Mouse (Mus musculus) lung, embryonic 15.5 days (tissue): ENCODE results near the gene Nfxl1. TPM values are rescaled to one million over a fixed set of nuclear protein-coding genes. Genes with fewer than 3 reads are reported as not detected.

Experiments used
- ATAC-seq: fragments of 200-750 bp; cut with Nextera tagmentation; 2 replicates; pipeline ENCODE4 v1.8.0; 2017; ENCODE audit warnings: moderate number of reproducible peaks, borderline replicate concordance; ENCODE audit not compliant: low FRiP score, low TSS enrichment; ENCODE audit errors: extremely low read depth
- H3K27ac ChIP-seq: fragments of 300-500 bp; sonication (generic); 2 replicates; pipeline ENCODE4 v1.5.1; 2015; ENCODE audit warnings: moderate library complexity, mild to moderate bottlenecking, inconsistent platforms
- H3K27me3 ChIP-seq: fragments of 300-500 bp; sonication (generic); 2 replicates; pipeline ENCODE4 v1.6.1; 2015; ENCODE audit warnings: inconsistent platforms
- H3K36me3 ChIP-seq: fragments of 300-500 bp; sonication (generic); 2 replicates; pipeline ENCODE4 v1.6.1; 2015; ENCODE audit warnings: inconsistent platforms
- H3K4me1 ChIP-seq: fragments of 300-500 bp; sonication (generic); 2 replicates; pipeline ENCODE4 v1.6.1; 2015; ENCODE audit warnings: inconsistent platforms
- H3K4me2 ChIP-seq: fragments of 300-500 bp; sonication (generic); 2 replicates; pipeline ENCODE4 v1.6.1; 2015; ENCODE audit warnings: inconsistent platforms, mild to moderate bottlenecking, moderate library complexity
- H3K4me3 ChIP-seq: fragments of 300-500 bp; sonication (generic); 2 replicates; pipeline ENCODE4 v1.5.1; 2015; ENCODE audit warnings: mild to moderate bottlenecking, inconsistent platforms
- H3K9ac ChIP-seq: fragments of 300-500 bp; sonication (generic); 2 replicates; pipeline ENCODE4 v1.6.1; 2015; ENCODE audit warnings: inconsistent platforms
- H3K9me3 ChIP-seq: fragments of 300-500 bp; sonication (generic); 2 replicates; pipeline ENCODE4 v1.6.1; 2016; ENCODE audit warnings: inconsistent platforms
- WGBS: fragments of 180-500 bp; shearing (Covaris S2); methylation state at CpG from one replicate; pipeline ENCODE4 v1.1.7; 2015; 5-methylcytosine and 5-hydroxymethylcytosine counted together
- polyA plus RNA-seq: library from polyadenylated mRNA; unstranded; fragments of >200 nt; fragmentation: Nextera tagmentation; extraction: Ambion mirVana; gene quantifications from 2 replicates; pipeline ENCODE4 v1.2.1, GENCODE M21; 2015

Gene Nfxl1
- polyA plus RNA-seq, 1 experiment from 2014 or later, result 16.7 TPM

GRCm38 (mm10) chr5:72560976-72561628 lies 1.6 kb upstream of the Nfxl1 start:
- Histone ChIP-seq H3K9me3 (no peaks in the 10 kb centered on the region), H3K27me3 (no peaks in the 10 kb centered on the region), H3K9ac (no peak overlapping the region), H3K4me3 (no peak overlapping the region), H3K36me3 (no peaks in the 10 kb centered on the region), H3K4me2 (no peak overlapping the region), H3K27ac (no peak overlapping the region), H3K4me1 (no peaks in the 10 kb centered on the region)
- 48% methylated on average over 3 of the region's 3 CpGs for WGBS
- no peak for ATAC-seq

- H3K9ac ChIP-seq, result peak overlapping the region; percentile 89
- peak overlapping the region; percentile 43 for H3K27ac ChIP-seq
- no peaks in the 10 kb centered on the region for H3K4me1 ChIP-seq
- no peaks in the 10 kb centered on the region for H3K9me3 ChIP-seq
- ATAC-seq, result peak; percentile 83
- H3K36me3 ChIP-seq, result no peaks in the 10 kb centered on the region
- H3K27me3 ChIP-seq, result no peaks in the 10 kb centered on the region
- under 1% methylated on average over 56 of the region's 57 CpGs for WGBS
- H3K4me2 ChIP-seq, result peak overlapping the region; percentile 91
- peak overlapping the region; percentile 82 for H3K4me3 ChIP-seq
Measured at GRCm38 (mm10) chr5:72558716-72559526, 563 bp downstream of the Nfxl1 start.

DNA sequence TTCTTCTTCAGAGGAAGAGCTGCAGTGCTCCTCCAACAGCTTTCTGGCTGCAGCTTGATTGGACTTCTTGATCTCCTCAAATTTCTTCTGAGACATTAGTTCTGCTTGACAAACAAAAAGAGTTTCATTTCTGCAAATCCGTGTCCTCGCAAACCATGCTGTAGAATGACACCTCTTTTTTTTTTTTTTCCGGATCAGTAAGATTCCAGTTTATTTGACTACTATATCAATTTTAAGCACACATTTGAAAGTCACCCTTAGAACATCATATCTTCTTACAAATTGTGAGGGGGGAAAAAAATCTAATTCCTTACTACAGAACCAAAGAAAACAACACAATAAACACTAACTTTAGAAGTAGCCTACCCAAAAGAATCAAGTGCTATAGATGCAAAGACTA lies 3.2 kb downstream of the Nfxl1 start:
- H3K36me3 ChIP-seq, result peaks cover 11% of the 10 kb centered on the region
- no peak overlapping the region for H3K27ac ChIP-seq
- ATAC-seq, result no peak
- H3K4me2 ChIP-seq, result no peak overlapping the region
- no peak overlapping the region for H3K9ac ChIP-seq
- H3K4me1 ChIP-seq, result no peaks in the 10 kb centered on the region
- H3K4me3 ChIP-seq, result no peak overlapping the region
- no peaks in the 10 kb centered on the region for H3K27me3 ChIP-seq
- 87% methylated on average over 3 of the region's 3 CpGs for WGBS
- H3K9me3 ChIP-seq, result no peaks in the 10 kb centered on the region

DNA sequence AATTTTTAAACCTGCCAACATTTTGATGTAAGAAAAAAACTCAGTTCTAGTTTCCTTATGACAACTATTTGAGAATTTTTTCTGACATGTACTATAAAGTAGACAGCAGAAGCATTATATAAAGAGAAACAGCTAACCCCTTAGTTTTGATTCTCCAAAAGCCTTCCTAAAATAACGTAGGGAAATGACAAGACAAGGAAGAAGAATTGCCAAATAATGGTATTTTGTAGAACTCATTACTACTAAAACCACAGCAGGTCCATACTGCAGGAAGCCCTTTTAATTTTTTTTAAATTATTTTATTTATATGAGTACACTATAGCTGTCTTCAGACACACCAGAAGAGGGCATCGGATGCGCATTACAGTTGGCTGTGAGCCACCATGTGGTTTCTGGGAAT lies 8.3 kb downstream of the Nfxl1 start:
- Histone ChIP-seq H3K27ac (no peak overlapping the region), H3K36me3 (peaks cover 11% of the 10 kb centered on the region), H3K9ac (no peak overlapping the region), H3K4me2 (no peak overlapping the region), H3K4me1 (no peaks in the 10 kb centered on the region), H3K27me3 (no peaks in the 10 kb centered on the region), H3K4me3 (no peak overlapping the region), H3K9me3 (no peaks in the 10 kb centered on the region)
- ATAC-seq, result no peak
- WGBS, result 88% methylated on average over 3 of the region's 3 CpGs

DNA sequence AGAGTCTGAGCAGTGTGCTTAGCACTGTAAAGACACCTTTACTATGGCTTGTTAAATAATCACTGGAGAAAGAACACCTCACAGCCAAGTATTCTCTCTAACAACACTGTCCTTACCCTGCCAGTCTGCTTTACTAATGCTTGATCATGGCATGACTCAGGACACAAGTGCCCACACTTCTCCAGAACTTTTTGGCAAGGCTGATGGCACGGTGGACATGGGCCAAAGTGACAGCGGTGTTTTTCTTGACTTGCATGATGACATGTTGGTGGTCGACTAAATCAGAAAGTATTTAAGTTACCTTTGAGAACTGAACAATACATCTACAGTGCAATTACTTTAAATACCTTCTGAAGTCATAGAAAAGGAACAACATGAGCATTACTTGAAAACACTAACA lies 30.6 kb downstream of the Nfxl1 start:
- Histone ChIP-seq H3K9ac (no peak overlapping the region), H3K9me3 (no peaks in the 10 kb centered on the region), H3K27ac (no peak overlapping the region), H3K36me3 (peaks cover 34% of the 10 kb centered on the region), H3K27me3 (no peaks in the 10 kb centered on the region), H3K4me2 (no peak overlapping the region), H3K4me1 (no peaks in the 10 kb centered on the region), H3K4me3 (no peak overlapping the region)
- ATAC-seq, result no peak
- WGBS, result 91% methylated on average over 3 of the region's 3 CpGs

- no peak for ATAC-seq
Measured at GRCm38 (mm10) chr5:72513808-72514207, 45.7 kb downstream of the Nfxl1 start.

DNA sequence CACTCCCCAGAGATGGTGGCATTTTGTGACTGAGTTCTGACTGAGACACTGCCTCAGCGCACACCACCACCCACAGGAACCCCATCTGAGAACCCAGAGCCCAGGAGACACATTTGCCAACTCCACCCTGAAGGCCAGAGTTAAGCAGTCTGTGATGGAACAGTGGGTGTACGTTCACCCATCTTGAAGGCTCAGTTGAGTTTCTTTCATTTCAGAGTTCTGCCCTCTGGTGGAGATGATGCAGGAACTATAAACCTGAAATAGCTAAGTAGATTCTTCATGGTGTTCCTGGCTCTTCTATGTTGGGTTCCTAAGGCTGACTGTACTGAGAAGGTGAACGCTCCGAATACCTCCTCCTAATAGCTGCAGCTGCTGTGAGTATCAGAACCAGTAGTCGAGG lies 53.7 kb downstream of the Nfxl1 start:
- no peak for ATAC-seq
- H3K9me3 ChIP-seq, result no peaks in the 10 kb centered on the region
- peaks cover 37% of the 10 kb centered on the region for H3K27me3 ChIP-seq
- no peak overlapping the region for H3K27ac ChIP-seq
- H3K9ac ChIP-seq, result no peak overlapping the region
- peaks cover 19% of the 10 kb centered on the region for H3K4me1 ChIP-seq
- WGBS, result 71% methylated on average over 5 of the region's 5 CpGs
- H3K4me2 ChIP-seq, result no peak overlapping the region
- H3K4me3 ChIP-seq, result no peak overlapping the region
- no peaks in the 10 kb centered on the region for H3K36me3 ChIP-seq

More at GRCm38 (mm10) chr5:72513808-72514207, 45.7 kb downstream of the Nfxl1 start:
- Histone ChIP-seq H3K9me3 (no peaks in the 10 kb centered on the region), H3K4me3 (no peak overlapping the region), H3K4me2 (no peak overlapping the region), H3K9ac (no peak overlapping the region), H3K27ac (no peak overlapping the region), H3K36me3 (peaks cover 34% of the 10 kb centered on the region), H3K27me3 (no peaks in the 10 kb centered on the region), H3K4me1 (no peaks in the 10 kb centered on the region)
- 72% methylated on average over 5 of the region's 5 CpGs for WGBS

DNA sequence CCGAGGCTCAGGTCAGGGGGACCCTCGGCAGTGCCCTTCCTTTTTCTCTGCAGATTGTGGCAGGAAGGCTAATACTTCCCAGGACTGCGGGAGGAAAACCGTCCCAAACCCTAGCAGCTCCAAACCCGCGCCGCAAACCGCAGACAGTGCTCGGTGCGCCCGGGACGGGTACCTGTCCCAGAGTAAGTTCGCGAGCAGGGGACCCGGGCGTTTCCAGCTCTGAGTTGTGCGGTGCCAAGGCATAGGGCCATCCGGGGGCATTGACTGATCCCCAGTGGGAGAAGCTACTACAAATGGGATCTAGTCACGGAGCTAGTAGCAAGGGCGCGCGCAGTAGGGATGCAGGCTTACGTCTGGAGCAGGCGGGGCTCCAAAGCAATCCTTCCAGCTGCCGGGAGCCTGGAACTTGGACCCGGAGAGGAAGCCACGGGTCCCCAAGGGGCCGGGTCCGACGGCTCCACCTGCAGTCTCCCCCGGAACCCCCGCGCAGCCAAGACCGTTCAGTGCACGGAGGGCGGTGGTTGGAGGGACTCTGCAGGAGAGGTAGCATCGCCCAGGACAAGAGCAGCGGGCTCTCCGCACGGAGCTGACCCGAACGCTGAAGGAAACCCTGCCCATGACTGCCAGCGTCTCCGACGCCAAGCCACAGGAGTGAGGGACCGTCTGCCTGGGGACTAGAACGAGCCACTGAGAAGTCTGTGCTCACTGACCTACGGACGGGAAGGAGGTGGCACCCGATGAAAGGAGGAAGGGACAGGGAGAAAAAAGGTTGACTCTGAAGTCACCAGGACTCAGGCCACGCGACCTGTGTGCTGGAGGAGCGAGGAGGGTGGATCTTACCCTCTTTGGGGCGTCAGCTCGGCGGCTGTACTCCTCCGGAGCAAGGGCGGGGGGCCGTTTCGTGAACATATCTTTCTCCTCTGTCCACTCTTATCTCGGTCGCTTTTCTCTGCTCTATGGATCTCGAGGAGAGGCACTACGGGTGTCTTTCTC lies 55.7 kb downstream of the Nfxl1 start, which contains the start of gene Corin:
Corin (minus strand) TSS at position 943 of the 993 bp plus-strand sequence.
- Histone ChIP-seq H3K27ac (no peak within 1 kb of the TSS), H3K4me3 (peak within 1 kb of the TSS; percentile 32), H3K4me2 (peak within 1 kb of the TSS; percentile 74), H3K4me1 (peaks cover 19% of the 10 kb centered on the region), H3K36me3 (no peaks in the 10 kb centered on the region), H3K9ac (0 out of 2 replicates have a peak within 1 kb of the TSS, but pooled peaks have one; percentile 8), H3K27me3 (peaks cover 37% of the 10 kb centered on the region), H3K9me3 (no peaks in the 10 kb centered on the region)
- ATAC-seq, result peak; percentile 73
- WGBS, result 2% methylated on average over 64 of the region's 64 CpGs

DNA sequence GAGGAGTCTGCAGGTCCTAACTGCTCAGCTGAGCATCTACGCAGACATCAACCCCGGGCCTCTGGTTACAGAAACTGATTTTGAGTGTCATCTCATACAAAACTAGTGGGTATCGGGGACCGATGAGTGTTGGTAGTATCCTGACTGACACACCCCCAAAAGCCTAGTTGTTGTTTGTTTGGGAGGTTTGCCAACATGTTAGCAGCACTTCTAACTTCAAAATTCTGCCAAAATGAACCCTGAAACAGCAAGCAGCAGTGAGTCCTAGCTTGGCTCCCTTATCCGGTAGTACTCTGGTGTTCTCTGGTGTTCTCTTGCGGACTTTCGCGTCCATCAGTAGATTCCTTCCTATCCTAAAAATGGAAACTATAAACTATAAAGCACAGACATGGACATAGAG lies 56.7 kb downstream of the Nfxl1 start:
- ATAC-seq, result no peak
- Histone ChIP-seq H3K27me3 (peaks cover 37% of the 10 kb centered on the region), H3K4me3 (no peak overlapping the region), H3K27ac (no peak overlapping the region), H3K4me1 (peaks cover 19% of the 10 kb centered on the region), H3K36me3 (no peaks in the 10 kb centered on the region), H3K9ac (no peak overlapping the region), H3K9me3 (no peaks in the 10 kb centered on the region), H3K4me2 (peak overlapping the region; percentile 74)
- WGBS, result 50% methylated on average over 8 of the region's 8 CpGs

GRCm38 (mm10) chr5:72501763-72502162 lies 57.7 kb downstream of the Nfxl1 start:
- peaks cover 19% of the 10 kb centered on the region for H3K4me1 ChIP-seq
- H3K4me3 ChIP-seq, result no peak overlapping the region
- no peak overlapping the region for H3K9ac ChIP-seq
- H3K27me3 ChIP-seq, result peaks cover 37% of the 10 kb centered on the region
- H3K4me2 ChIP-seq, result no peak overlapping the region
- 48% methylated on average over 3 of the region's 3 CpGs for WGBS
- ATAC-seq, result no peak
- H3K27ac ChIP-seq, result no peak overlapping the region
- no peaks in the 10 kb centered on the region for H3K36me3 ChIP-seq
- no peaks in the 10 kb centered on the region for H3K9me3 ChIP-seq

DNA sequence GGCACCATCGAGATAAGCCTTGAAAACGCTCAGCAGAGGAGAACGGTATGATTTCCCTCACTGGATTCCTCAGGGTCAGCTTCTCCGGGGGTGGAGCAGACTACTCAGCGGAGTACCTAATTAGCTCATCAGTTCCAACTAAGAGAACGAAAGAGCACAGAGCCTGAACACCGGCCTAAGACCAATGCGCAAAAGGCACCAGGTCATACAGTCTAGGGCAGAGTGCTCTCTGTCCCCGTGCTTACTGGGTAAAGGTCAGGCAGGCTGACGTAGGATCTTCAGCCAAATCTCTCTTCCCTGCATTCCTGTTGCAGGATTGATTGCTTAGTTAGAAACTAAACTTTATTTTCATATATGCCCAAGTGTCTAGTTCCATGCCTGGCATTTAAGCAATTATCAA lies 61.2 kb downstream of the Nfxl1 start:
- peaks cover 15% of the 10 kb centered on the region for H3K27me3 ChIP-seq
- no peak overlapping the region for H3K4me2 ChIP-seq
- peaks cover 4% of the 10 kb centered on the region; the same call in 1 of the 2 replicates for H3K4me1 ChIP-seq
- no peak for ATAC-seq
- no peaks in the 10 kb centered on the region for H3K9me3 ChIP-seq
- H3K36me3 ChIP-seq, result no peaks in the 10 kb centered on the region
- H3K27ac ChIP-seq, result no peak overlapping the region
- WGBS, result 55% methylated on average over 10 of the region's 10 CpGs
- no peak overlapping the region for H3K9ac ChIP-seq
- no peak overlapping the region for H3K4me3 ChIP-seq
